Mouse (Mus musculus): ENCODE data around the gene Ctnnbl1. TPM values are rescaled to one million over a fixed set of nuclear protein-coding genes. Genes with fewer than 3 reads are reported as not detected.
A peak's percentile ranks its signal among the peaks of the same experiment; 100 is the strongest.

The Ctnnbl1 gene
- total RNA-seq (2014; fragmentation: Nextera tagmentation) (23.5 and 28.1 TPM in 2 replicates), total RNA-seq (2017) (36.6 and 39.6 TPM in 2 replicates)

GRCm38 (mm10) chr2:157736854-157737850 lies at the start of gene Ctnnbl1:
Gene Ctnnbl1 (plus strand): TSS chr2:157737401.
- ATAC-seq (replicated peaks; ENCODE audit: low FRiP score, low TSS enrichment, poor library complexity, severe bottlenecking), result peak; percentile 96

GRCm38 (mm10) chr2:157687506-157687905 lies 49.7 kb upstream of the Ctnnbl1 start:
- no peak for ATAC-seq (replicated peaks; ENCODE audit: low FRiP score, low TSS enrichment, poor library complexity, severe bottlenecking)

GRCm38 (mm10) chr2:157691266-157692105 lies 45.7 kb upstream of the Ctnnbl1 start:
- no peak for ATAC-seq (replicated peaks; ENCODE audit: low FRiP score, low TSS enrichment, poor library complexity, severe bottlenecking)

- ATAC-seq (replicated peaks; ENCODE audit: low FRiP score, low TSS enrichment, poor library complexity, severe bottlenecking), result no peak
Measured at GRCm38 (mm10) chr2:157692365-157692932, 44.8 kb upstream of the Ctnnbl1 start.

GRCm38 (mm10) chr2:157693576-157693975 lies 43.6 kb upstream of the Ctnnbl1 start:
- ATAC-seq (replicated peaks; ENCODE audit: low FRiP score, low TSS enrichment, poor library complexity, severe bottlenecking), result no peak

- ATAC-seq (replicated peaks; ENCODE audit: low FRiP score, low TSS enrichment, poor library complexity, severe bottlenecking), result no peak
Measured at GRCm38 (mm10) chr2:157696297-157696731, 40.9 kb upstream of the Ctnnbl1 start.

- no peak for ATAC-seq (replicated peaks; ENCODE audit: low FRiP score, low TSS enrichment, poor library complexity, severe bottlenecking)
Measured at GRCm38 (mm10) chr2:157703155-157703554, 34.0 kb upstream of the Ctnnbl1 start.

- no peak for ATAC-seq (replicated peaks; ENCODE audit: low FRiP score, low TSS enrichment, poor library complexity, severe bottlenecking)
Measured at GRCm38 (mm10) chr2:157704991-157705776, 32.0 kb upstream of the Ctnnbl1 start.

- no peak for ATAC-seq (replicated peaks; ENCODE audit: low FRiP score, low TSS enrichment, poor library complexity, severe bottlenecking)
Measured at GRCm38 (mm10) chr2:157705777-157706158, 31.4 kb upstream of the Ctnnbl1 start.

- no peak for ATAC-seq (replicated peaks; ENCODE audit: low FRiP score, low TSS enrichment, poor library complexity, severe bottlenecking)
Measured at GRCm38 (mm10) chr2:157707191-157707923, 29.8 kb upstream of the Ctnnbl1 start.

GRCm38 (mm10) chr2:157712677-157713076 lies 24.5 kb upstream of the Ctnnbl1 start:
- ATAC-seq (replicated peaks; ENCODE audit: low FRiP score, low TSS enrichment, poor library complexity, severe bottlenecking), result no peak

- ATAC-seq (replicated peaks; ENCODE audit: low FRiP score, low TSS enrichment, poor library complexity, severe bottlenecking), result no peak
Measured at GRCm38 (mm10) chr2:157715586-157716191, 21.5 kb upstream of the Ctnnbl1 start.

GRCm38 (mm10) chr2:157718441-157718840 lies 18.8 kb upstream of the Ctnnbl1 start:
- ATAC-seq (replicated peaks; ENCODE audit: low FRiP score, low TSS enrichment, poor library complexity, severe bottlenecking), result no peak

GRCm38 (mm10) chr2:157723883-157724573 lies 13.2 kb upstream of the Ctnnbl1 start:
- 0 out of 2 replicates have a peak, but pooled peaks have one; percentile 41 for ATAC-seq (replicated peaks; ENCODE audit: low FRiP score, low TSS enrichment, poor library complexity, severe bottlenecking)

GRCm38 (mm10) chr2:157724574-157724914 lies 12.7 kb upstream of the Ctnnbl1 start:
- no peak for ATAC-seq (replicated peaks; ENCODE audit: low FRiP score, low TSS enrichment, poor library complexity, severe bottlenecking)

GRCm38 (mm10) chr2:157744619-157745018 lies 7.4 kb downstream of the Ctnnbl1 start:
- no peak for ATAC-seq (replicated peaks; ENCODE audit: low FRiP score, low TSS enrichment, poor library complexity, severe bottlenecking)

GRCm38 (mm10) chr2:157745735-157746134 lies 8.5 kb downstream of the Ctnnbl1 start:
- no peak for ATAC-seq (replicated peaks; ENCODE audit: low FRiP score, low TSS enrichment, poor library complexity, severe bottlenecking)

Data from megakaryocyte-erythroid progenitor cell, adult 5-6 weeks (primary cell).